Mouse (Mus musculus): Measurements from ENCODE around the gene Zbtb4. TPM values are rescaled to one million over a fixed set of nuclear protein-coding genes. Genes with fewer than 3 reads are reported as not detected.

Zbtb4 gene
- total RNA-seq, 2 experiments from 2014 or later, result 122 to 127 TPM

GRCm38 (mm10) chr11:69795168-69795982 is 29.7 kb downstream of the Zbtb4 start, which contains the start of gene Chrnb1:
Gene Chrnb1, minus strand, starts transcription at chr11:69795943.
- peak; percentile 81 to 84 for DNase-seq (ENCODE audit: low spot score in 2 of 2)
- intact Hi-C loops (cut with DNase I), result no loop called here

GRCm38 (mm10) chr11:69795983-69796435 is 30.3 kb downstream of the Zbtb4 start:
- DNase-seq (ENCODE audit: low spot score in 2 of 2), result no peak
- intact Hi-C loops (cut with DNase I), result no loop called here

- intact Hi-C loops (cut with DNase I), result no loop called here
Measured at GRCm38 (mm10) chr11:69797924-69798323, 32.2 kb downstream of the Zbtb4 start.

DNA sequence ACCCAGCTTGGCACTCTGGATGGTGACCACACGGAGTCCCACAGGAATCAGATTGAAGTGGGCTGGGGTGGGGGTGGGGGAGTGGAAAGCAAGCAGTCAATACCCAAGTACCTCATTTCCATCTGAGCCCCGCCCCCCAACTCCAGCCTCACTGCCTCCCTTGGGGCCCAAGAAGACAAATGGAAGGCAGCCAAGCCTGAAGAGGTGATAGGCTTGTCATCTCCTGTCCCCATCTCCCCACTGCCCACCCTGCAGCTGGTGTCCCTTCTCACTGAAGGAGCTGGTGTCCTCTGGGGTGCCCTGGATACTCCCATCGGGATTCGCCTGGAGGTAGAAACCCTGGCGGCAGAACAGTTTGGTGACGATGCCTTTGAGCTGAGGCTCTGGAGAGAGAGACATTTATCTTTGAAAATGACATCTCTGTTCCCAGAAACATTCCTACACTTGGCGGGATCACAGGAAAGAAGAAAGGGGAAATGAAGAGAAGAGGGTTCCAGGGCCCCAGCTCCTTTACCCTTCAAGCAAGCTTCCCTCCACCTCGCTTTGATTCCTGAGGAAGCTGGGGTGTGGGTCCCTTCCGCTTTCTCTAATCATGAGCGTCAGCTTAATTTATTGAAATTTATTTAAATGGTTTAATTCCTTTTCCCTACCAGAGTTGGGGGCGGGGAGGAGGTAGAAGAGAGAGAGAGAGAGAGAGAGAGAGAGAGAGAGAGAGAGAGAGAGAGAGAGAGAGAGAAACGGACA is 33.9 kb downstream of the Zbtb4 start:
- no peak for DNase-seq (ENCODE audit: low spot score in 2 of 2)
- intact Hi-C loops (cut with DNase I), result loop anchor here (5.0 kb wide), 1 partner anchor 78 kb away; the partner anchor contains the start of gene Tmem95

More at GRCm38 (mm10) chr11:69797924-69798323, 32.2 kb downstream of the Zbtb4 start:
- no peak for DNase-seq (ENCODE audit: low spot score in 2 of 2)

GRCm38 (mm10) chr11:69800138-69800391 is 34.4 kb downstream of the Zbtb4 start:
- intact Hi-C loops (cut with DNase I), result loop anchor here (5.0 kb wide), 1 partner anchor 77 kb away; the partner anchor contains the start of gene Tmem95
- no peak for DNase-seq (ENCODE audit: low spot score in 2 of 2)

- intact Hi-C loops (cut with DNase I), result loop anchor here (5.0 kb wide), 1 partner anchor 77 kb away; the partner anchor contains the start of gene Tmem95
- no peak for DNase-seq (ENCODE audit: low spot score in 2 of 2)
Measured at GRCm38 (mm10) chr11:69800392-69801197, 34.9 kb downstream of the Zbtb4 start.

- intact Hi-C loops (cut with DNase I), result loop anchor here (5.0 kb wide), 1 partner anchor 76 kb away; the partner anchor contains the start of gene Tmem95
Measured at GRCm38 (mm10) chr11:69801379-69801977, 35.8 kb downstream of the Zbtb4 start, which contains the start of gene Fgf11. Gene Fgf11, minus strand, starts transcription at chr11:69801857.

GRCm38 (mm10) chr11:69802648-69803105 is 37.0 kb downstream of the Zbtb4 start:
- DNase-seq (ENCODE audit: low spot score in 2 of 2), result peak; percentile 72 to 73
- intact Hi-C loops (cut with DNase I), result loop anchor here (1.0 to 5.0 kb wide), 3 partner anchors 34 to 75 kb away; partner anchors contain the start of genes Nlgn2 and Tmem95

More at GRCm38 (mm10) chr11:69801379-69801977, 35.8 kb downstream of the Zbtb4 start, which contains the start of gene Fgf11:
- DNase-seq (ENCODE audit: low spot score in 2 of 2), result no peak

DNA sequence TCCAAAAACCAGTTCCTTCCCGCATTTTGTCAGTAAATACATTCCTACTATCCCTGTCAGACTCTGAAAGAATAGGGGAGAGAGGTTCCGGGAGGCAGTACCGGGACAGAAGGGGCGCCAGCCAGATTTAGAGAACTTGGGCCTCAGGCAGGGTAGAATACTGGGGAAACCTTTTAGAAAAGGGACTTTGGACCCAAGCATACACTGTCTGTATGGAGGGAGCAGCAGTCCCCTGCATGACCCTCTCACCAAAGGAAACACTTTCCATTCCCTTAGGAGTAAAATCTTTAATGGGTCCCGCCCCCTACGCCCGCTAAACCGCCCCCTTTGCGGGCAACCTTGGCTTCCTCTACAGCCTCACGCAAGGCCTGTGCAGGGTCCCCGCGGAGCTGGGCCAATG is 37.6 kb downstream of the Zbtb4 start:
- intact Hi-C loops (cut with DNase I), result loop anchor here (1.0 to 5.0 kb wide), 3 partner anchors 33 to 74 kb away; partner anchors contain the start of genes Nlgn2 and Tmem95
- DNase-seq (ENCODE audit: low spot score in 2 of 2), result no peak

DNA sequence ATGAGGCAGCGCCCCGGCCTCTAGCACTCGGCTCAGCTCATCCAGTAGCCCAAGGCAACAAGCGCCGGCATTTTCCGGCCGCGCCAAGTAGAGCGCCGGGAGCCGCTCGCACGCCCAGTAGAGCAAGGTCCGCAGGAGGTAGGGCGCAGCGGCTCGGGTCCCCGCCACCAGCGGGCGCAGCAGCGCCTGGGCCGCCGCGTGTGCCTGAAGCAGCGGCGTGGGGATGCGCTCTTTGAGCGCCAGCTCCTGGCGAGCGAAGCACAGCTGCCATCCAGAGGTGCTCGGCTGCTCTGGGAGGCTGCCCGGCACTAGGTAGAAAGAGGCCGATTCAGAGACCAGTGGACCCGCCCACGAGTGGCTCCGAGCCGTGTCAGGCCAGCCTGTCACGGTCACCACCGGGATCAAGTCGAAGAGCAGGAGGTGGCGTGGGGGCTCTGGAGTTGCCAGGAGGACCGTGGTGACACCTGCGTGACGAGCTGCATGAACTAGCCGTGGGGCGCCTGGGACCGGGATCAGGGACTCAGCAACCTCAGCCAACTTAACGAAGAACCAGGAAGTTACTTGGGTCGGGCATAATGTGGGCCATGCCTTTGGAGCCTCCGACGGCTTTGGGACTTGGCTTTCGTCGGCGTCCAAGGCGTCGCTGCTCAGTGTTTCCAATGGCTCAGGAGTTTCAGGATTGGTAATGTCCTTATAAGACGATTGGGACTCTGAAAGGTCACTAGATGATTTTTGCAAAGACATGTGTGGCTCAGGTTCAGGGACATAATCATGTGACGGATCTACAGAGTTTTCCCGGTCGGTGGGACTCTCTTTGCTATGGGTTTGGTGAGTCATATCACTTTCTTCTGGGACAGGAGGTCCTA is 38.3 kb downstream of the Zbtb4 start:
- DNase-seq (ENCODE audit: low spot score in 2 of 2), result peak; percentile 71
- intact Hi-C loops (cut with DNase I), result loop anchor here (1.0 to 5.0 kb wide), 3 partner anchors 33 to 73 kb away; partner anchors contain the start of genes Nlgn2 and Tmem95

DNA sequence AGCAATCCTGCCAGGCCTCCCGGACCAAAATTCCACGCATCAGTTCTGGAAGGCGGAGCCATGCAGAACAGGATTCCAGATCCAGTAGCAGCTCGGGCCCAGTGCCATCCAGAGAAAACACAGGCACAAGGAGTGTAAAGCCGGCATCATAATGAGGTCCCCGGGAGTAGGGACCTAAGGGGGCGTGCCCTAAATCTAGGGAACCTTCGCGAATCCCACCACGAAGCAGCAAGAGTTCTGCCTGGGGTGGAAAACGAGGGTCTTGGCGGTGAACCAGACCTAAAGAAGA is 38.9 kb downstream of the Zbtb4 start:
- DNase-seq (ENCODE audit: low spot score in 2 of 2), result no peak
- intact Hi-C loops (cut with DNase I), result loop anchor here (5.0 kb wide), 1 partner anchor 73 kb away; the partner anchor contains the start of gene Tmem95

DNA sequence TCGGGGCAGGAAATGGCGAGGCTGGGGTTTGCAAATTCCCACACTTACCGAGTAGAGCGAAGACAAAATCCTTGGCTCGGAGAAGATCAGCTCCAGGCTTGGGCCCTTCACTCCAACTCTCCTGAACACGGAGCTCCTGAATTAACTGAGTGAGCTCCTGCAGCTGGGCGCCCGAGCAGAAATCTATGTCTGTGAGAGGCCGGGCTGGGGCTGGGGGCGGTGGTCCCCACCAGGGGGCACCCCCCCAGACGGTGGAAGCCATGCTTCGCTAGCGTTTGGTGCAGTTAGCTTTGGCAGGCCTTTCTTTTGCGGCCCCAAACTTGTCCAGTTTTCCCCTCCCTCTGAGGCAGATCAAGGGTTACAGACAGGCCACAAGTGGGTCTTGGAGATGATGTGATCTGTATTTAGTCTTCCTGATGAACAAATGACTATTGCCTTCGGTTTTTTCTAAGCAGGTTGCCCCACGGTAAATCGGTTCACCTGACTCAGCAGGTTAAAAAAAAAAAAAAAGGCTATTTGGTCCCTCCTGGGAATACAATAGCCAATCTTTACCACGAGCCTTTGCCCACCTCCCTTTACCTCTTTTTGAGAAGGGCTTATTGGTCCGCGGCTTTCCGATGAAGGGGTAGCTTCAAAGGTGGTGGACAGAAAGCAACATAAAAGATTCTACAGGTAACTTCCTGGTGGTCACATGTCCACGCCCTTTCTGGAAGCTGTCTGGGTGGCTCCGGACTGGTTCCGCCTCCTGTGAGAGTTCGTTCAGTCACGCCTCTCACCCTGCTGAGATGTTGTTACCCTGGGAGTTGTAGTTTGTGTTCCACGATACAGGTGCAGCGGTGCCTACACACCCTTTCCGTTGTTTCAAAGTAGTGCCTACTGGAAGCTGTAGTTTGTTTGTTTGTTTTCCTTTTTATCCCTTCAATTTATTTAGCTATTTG is 39.5 kb downstream of the Zbtb4 start, which contains the start of gene Tmem102:
TSS of gene Tmem102 (minus strand) at position 653 of the 938 bp plus-strand sequence.
- intact Hi-C loops (cut with DNase I), result loop anchor here (5.0 kb wide), 1 partner anchor 72 kb away; the partner anchor contains the start of gene Tmem95

DNA sequence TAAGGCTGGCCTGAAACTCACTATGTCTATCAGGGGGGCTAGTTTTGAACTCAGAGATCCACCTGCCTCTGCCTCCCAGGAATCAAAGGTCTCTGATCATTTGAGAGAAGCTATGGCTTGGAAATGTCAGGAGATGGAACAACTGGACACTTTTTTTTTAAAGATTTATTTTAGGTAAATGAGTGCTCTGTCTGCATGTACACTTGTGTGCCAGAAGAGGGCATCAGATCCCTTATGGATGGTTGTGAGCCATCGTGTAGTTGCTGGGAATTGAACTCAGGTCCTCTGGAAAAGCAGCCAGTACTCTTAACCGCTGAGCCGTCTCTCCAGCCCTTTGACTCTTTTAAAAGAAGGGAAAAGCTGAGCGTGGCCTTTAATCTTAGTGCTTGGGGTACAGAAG is 40.7 kb downstream of the Zbtb4 start:
- DNase-seq (ENCODE audit: low spot score in 2 of 2), result no peak
- intact Hi-C loops (cut with DNase I), result no loop called here

More for the DNA sequence above, 39.5 kb downstream of the Zbtb4 start, which contains the start of gene Tmem102:
- DNase-seq (ENCODE audit: low spot score in 2 of 2), result no peak

DNA sequence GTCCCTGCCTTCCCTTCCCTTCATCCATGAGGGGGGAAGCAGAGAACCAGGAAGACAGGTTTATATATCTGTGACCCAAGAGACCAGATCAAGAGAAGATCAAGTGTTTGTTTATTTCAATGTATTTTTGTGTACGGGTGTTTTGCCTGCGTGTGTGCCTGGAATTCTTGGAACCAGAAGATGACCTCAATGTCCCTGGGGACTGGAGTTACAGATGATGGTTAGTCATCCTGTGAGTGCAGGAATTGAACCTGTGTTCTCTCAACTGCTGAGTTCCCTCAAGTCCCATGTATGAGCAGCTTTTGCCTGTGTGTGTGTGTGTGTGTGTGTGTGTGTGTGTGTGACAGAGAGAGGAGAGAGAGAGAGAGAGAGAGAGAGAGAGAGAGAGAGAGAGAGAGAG is 41.9 kb downstream of the Zbtb4 start:
- no peak for DNase-seq (ENCODE audit: low spot score in 2 of 2)
- intact Hi-C loops (cut with DNase I), result no loop called here

DNA sequence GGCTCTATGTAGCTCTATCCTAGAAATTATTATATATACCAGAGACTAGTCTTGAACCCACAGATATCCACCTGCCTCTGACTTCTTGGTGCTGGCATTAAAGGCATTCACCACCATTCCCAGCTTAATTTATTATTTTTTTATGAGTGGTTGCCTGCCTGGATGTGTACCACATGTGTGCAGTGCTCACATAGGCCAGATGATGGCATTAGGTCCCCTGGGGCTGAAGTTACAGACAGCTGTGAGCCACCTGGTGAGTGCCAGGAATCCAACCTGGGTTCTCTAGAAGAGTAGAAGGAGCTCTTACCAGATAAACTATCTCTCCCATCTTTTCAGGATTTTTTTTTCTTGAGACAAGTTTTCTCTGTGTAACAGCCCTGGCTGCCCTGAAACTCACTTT is 44.6 kb downstream of the Zbtb4 start:
- intact Hi-C loops (cut with DNase I), result no loop called here
- DNase-seq (ENCODE audit: low spot score in 2 of 2), result no peak

GRCm38 (mm10) chr11:69815155-69815554 is 49.4 kb downstream of the Zbtb4 start, which contains the start of gene Gm39566:
Gene Gm39566, minus strand, starts transcription at chr11:69815298.
- intact Hi-C loops (cut with DNase I), result no loop called here

DNA sequence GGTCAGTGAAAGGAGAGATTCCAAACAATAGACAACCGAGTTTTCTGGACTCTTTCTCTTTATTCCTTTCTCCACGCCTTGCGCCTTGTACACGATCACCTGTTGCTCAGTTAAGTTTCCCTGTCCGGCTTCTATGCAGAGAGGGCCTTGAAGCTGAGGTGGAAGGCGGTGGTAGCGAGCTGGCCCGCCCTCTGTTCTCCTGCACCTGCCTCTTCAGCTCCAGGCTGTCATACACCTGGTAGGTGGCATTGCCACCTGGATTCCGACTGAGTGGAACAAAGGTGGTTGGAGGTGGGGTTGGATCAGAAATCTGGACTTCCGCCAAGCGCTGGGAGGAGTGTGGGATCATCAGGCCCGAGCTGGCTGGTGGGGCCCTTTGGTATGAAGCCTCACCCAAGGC is 50.8 kb downstream of the Zbtb4 start:
- intact Hi-C loops (cut with DNase I), result no loop called here
- no peak for DNase-seq (ENCODE audit: low spot score in 2 of 2)

More at GRCm38 (mm10) chr11:69815155-69815554, 49.4 kb downstream of the Zbtb4 start, which contains the start of gene Gm39566:
- DNase-seq (ENCODE audit: low spot score in 2 of 2), result no peak

All from left cerebral cortex, postnatal 36 days (tissue).